Mouse (Mus musculus) cerebellum, postnatal 36 days (tissue): Measurements from ENCODE around the gene Pgam2.

ENCODE experiments used
- DNase-seq, 2 experiments: peaks; one replicate each; pipeline ENCODE4 v3.0.0; 2021 to 2022; ENCODE audit warnings: mixed read lengths in 2 of 2

Gene Pgam2

GRCm38 (mm10) chr11:5805711-5806110, 2.2 kb upstream of the Pgam2 start:
- DNase-seq = no peak

- no peak for DNase-seq
Observed at GRCm38 (mm10) chr11:5804174-5804573, 641 bp upstream of the Pgam2 start.

- DNase-seq = no peak
Observed at GRCm38 (mm10) chr11:5802457-5803217, 896 bp downstream of the Pgam2 start.

GRCm38 (mm10) chr11:5802005-5802404, 1.5 kb downstream of the Pgam2 start:
- no peak for DNase-seq

- no peak for DNase-seq
Observed at GRCm38 (mm10) chr11:5801511-5801910, 2.0 kb downstream of the Pgam2 start.

GRCm38 (mm10) chr11:5799621-5800490, 3.7 kb downstream of the Pgam2 start:
- no peak for DNase-seq

- no peak for DNase-seq
Observed at GRCm38 (mm10) chr11:5797928-5798327, 5.6 kb downstream of the Pgam2 start.

- no peak for DNase-seq
Observed at GRCm38 (mm10) chr11:5797371-5797770, 6.2 kb downstream of the Pgam2 start.

- DNase-seq = no peak
Observed at GRCm38 (mm10) chr11:5796939-5797338, 6.6 kb downstream of the Pgam2 start.

- peak in 1 of 2 experiments; percentile 32 for DNase-seq
Observed at GRCm38 (mm10) chr11:5795706-5796105, 7.8 kb downstream of the Pgam2 start.

GRCm38 (mm10) chr11:5795290-5795689, 8.2 kb downstream of the Pgam2 start:
- no peak for DNase-seq

- no peak for DNase-seq
Observed at GRCm38 (mm10) chr11:5790431-5790830, 13.1 kb downstream of the Pgam2 start.

GRCm38 (mm10) chr11:5789754-5790333, 13.7 kb downstream of the Pgam2 start:
- no peak for DNase-seq

GRCm38 (mm10) chr11:5789071-5789753, 14.3 kb downstream of the Pgam2 start:
- no peak for DNase-seq

GRCm38 (mm10) chr11:5788056-5789014, 15.2 kb downstream of the Pgam2 start, which contains the start of gene Dbnl:
Dbnl (plus strand) TSS chr11:5788488.
- DNase-seq = peak; percentile 92 to 95

GRCm38 (mm10) chr11:5787671-5788055, 15.9 kb downstream of the Pgam2 start:
- DNase-seq = no peak

- no peak for DNase-seq
Observed at GRCm38 (mm10) chr11:5785732-5786131, 17.8 kb downstream of the Pgam2 start.

- no peak for DNase-seq
Observed at GRCm38 (mm10) chr11:5782199-5782944, 21.2 kb downstream of the Pgam2 start.

GRCm38 (mm10) chr11:5780035-5780499, 23.5 kb downstream of the Pgam2 start:
- peak; percentile 69 to 71 for DNase-seq

GRCm38 (mm10) chr11:5778481-5778880, 25.1 kb downstream of the Pgam2 start:
- DNase-seq = no peak

- no peak for DNase-seq
Observed at GRCm38 (mm10) chr11:5766019-5766418, 37.5 kb downstream of the Pgam2 start.
